Mouse (Mus musculus): ENCODE measurements around the gene Npsr1. TPM values are rescaled to one million over a fixed set of nuclear protein-coding genes. Genes with fewer than 3 reads are reported as not detected.

The Npsr1 gene
- polyA plus RNA-seq (2012), result not detected in 2 replicates

DNA sequence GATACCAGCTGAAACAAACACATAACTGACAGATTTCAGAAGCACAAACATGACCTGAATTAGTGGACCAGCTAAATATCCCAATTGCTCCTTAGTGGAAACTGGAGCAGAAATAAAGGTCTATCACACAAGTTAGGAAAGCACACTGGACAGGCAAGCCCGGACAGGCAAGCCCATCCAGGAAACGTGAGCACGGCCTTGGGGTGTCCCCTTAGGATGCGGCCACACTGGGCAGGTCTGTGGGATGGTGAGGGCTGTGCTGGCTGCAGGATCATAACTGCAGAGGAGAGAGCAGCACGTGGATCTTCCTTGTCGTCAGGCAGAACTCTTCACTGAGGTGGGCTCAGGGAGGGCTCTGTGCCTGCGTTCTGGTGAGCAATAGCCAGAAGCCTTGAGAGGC is at the start of gene Npsr1:
Npsr1 (plus strand) TSS at position 301 of the 400 bp plus-strand sequence.
- no peak for TF ChIP-seq GATA1 (IDR thresholded peaks at IDR 0.05; ENCODE audit: low read length)

- TF ChIP-seq GATA1 (IDR thresholded peaks at IDR 0.05; ENCODE audit: low read length), result no peak
Observed at GRCm38 (mm10) chr9:24051538-24051937, 46.3 kb upstream of the Npsr1 start.

DNA sequence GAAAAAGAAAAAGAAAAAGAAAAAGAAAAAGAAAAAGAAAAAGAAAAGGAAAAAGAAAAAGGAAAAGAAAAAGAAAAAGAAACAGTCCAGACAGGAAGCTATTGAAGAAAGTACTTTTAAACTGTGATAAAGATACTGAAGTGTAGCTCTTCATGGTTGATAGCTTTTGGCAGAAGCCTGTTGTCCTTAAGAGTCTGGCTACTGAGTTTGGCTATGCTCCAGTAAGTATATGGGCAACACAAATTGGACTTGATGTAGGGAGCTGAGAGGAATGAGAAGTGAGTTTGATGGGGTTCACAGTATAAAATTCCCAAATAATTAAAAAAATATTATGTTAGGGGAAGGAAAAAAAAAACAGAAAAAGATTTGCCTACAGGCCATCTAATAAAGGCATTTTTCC is 34.5 kb upstream of the Npsr1 start:
- TF ChIP-seq GATA1 (IDR thresholded peaks at IDR 0.05; ENCODE audit: low read length), result no peak

DNA sequence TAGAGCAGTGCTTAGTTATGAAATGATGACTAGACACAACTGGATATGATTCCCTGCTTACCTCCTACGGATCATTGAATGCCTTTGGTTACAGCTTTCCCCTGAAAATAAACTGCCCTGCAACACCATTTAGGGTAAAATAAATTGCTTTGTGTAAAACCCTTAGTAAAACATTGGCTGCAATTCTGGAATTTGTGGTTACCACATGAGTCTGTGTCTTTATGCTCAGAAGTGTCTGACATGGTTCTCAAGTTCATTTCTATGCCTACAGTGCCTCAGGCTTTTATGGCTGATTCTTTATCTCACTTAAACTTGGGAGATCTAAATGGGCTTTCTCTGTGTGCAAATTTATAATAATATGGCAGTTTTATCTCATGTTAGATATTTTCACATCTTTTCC is 26.1 kb upstream of the Npsr1 start:
- TF ChIP-seq GATA1 (IDR thresholded peaks at IDR 0.05; ENCODE audit: low read length), result no peak

DNA sequence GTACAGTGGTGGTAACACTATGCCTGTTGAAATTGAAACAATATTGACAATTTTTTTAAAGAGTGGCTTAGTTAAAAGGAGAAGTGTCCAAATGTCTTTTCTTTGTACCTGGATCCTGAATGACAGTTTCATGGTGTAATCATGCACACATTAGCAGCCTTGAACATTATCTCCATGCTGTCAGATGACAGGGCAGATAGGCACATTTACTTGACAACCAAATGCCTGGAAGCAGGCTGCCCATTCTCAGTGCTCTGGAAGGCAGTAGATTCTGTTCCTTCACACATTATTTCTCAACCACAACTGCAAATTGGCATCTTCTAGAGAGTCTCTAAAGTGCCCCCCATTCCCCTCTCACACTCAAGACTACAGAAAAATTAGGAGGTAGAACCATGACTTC is 20.2 kb upstream of the Npsr1 start:
- no peak for TF ChIP-seq GATA1 (IDR thresholded peaks at IDR 0.05; ENCODE audit: low read length)

- no peak for TF ChIP-seq GATA1 (IDR thresholded peaks at IDR 0.05; ENCODE audit: low read length)
Observed at GRCm38 (mm10) chr9:24091875-24092274, 5.9 kb upstream of the Npsr1 start.

DNA sequence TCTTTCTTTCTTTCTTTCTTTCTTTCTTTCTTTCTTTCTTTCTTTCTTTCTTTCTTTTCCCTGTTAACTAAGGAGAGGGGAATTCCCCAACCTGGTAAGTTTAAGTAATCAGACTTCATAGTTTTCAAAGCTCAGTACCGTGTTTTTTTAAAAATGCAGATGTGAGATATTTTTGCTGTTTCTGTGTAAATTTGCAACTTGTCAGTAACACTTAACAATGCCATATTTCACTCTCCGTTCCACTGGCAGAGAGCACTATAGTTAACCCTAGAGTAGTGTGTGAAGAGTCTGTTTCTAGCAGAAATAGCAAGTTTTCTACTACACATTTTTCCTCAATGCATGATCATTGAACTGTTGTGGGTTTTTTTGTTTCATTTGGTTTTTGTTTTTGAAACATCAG is 730 bp downstream of the Npsr1 start:
- no peak for TF ChIP-seq GATA1 (IDR thresholded peaks at IDR 0.05; ENCODE audit: low read length)

DNA sequence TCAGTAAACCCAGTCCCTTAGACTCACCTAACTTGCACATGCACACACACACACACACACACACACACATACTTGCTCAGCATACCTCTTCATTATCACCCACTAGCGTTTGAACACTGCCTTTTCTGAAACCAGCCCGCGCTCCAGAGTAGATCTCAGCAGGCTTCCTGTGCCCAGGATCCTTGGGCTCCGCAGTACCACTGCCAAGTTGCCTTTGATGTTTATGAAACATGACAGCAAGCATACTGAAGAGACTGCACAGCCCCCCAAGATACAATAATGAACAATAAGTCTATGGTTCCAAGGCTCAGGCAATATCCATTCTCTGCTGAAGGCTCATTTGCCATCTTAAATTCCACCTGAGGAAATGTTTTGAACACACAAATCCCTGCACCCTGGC is 1.8 kb downstream of the Npsr1 start:
- no peak for TF ChIP-seq GATA1 (IDR thresholded peaks at IDR 0.05; ENCODE audit: low read length)

DNA sequence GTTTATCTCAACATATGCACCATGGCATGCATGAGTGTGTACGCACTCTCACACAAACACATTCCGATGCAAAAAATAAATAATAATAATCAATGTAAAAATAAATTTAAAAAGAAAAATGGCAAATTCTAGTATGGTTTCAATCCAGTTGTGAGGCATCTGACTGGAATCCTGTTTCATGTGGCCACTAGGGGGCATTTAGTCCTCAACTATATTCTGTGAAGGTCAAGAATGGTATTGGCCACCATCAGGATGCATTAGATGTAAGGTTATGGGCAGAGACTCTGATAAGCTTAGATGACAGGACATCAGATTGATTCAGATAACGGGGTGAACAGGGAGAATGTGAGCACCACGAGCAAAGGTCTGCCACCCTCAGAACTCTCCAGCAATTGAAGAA is 21.6 kb downstream of the Npsr1 start:
- no peak for TF ChIP-seq GATA1 (IDR thresholded peaks at IDR 0.05; ENCODE audit: low read length)

- no peak for TF ChIP-seq GATA1 (IDR thresholded peaks at IDR 0.05; ENCODE audit: low read length)
Observed at GRCm38 (mm10) chr9:24133142-24133541, 35.3 kb downstream of the Npsr1 start.

GRCm38 (mm10) chr9:24136354-24136753 is 38.6 kb downstream of the Npsr1 start:
- no peak for TF ChIP-seq GATA1 (IDR thresholded peaks at IDR 0.05; ENCODE audit: low read length)

- no peak for TF ChIP-seq GATA1 (IDR thresholded peaks at IDR 0.05; ENCODE audit: low read length)
Observed at GRCm38 (mm10) chr9:24144341-24144740, 46.5 kb downstream of the Npsr1 start.

DNA sequence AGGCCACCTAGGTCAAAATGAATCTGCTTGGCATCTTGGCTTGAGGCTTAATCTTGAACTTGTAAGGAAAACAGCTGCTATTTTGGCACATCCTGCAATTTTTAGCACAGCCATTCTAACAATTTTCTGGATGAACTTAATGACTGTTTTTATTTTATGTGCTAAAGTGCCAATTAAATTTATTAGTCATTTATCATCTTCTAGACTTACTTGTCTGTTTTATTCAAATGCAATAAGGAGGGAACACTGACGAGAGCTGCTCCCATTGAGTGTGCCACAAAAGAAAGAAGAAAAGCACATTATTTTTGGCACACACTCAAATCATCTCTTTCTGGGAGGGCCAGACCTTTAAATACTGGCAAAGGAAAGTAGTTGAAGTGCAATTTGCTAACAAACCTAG is 59.4 kb downstream of the Npsr1 start:
- TF ChIP-seq GATA1 (IDR thresholded peaks at IDR 0.05; ENCODE audit: low read length), result no peak

GRCm38 (mm10) chr9:24160409-24160808 is 62.6 kb downstream of the Npsr1 start:
- no peak for TF ChIP-seq GATA1 (IDR thresholded peaks at IDR 0.05; ENCODE audit: low read length)

DNA sequence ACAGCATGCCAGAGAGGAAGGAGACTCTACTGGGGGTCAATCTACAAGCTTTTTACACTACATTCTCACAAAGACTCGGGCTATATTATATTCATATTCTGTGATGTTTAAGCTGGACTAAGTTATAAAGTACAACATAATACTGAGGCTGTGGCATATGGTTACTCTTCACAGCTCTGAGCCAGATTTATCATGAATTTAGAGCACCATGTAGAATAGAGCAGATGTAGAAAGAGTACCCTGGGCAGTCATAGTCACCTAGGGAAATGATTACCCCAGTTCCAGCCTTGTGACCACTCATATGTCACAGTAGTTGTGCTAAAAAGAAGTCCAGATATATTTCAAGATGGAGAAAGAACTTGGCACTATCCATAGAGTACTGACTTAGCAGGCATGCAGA is 70.7 kb downstream of the Npsr1 start:
- no peak for TF ChIP-seq GATA1 (IDR thresholded peaks at IDR 0.05; ENCODE audit: low read length)

GRCm38 (mm10) chr9:24170728-24171127 is 72.9 kb downstream of the Npsr1 start:
- no peak for TF ChIP-seq GATA1 (IDR thresholded peaks at IDR 0.05; ENCODE audit: low read length)

- TF ChIP-seq GATA1 (IDR thresholded peaks at IDR 0.05; ENCODE audit: low read length), result no peak
Observed at GRCm38 (mm10) chr9:24178744-24179143, 80.9 kb downstream of the Npsr1 start.

- TF ChIP-seq GATA1 (IDR thresholded peaks at IDR 0.05; ENCODE audit: low read length), result no peak
Observed at GRCm38 (mm10) chr9:24180926-24181325, 83.1 kb downstream of the Npsr1 start.
